Mouse (Mus musculus): ENCODE data around the gene Arl8a. TPM values are rescaled to one million over a fixed set of nuclear protein-coding genes. Genes with fewer than 3 reads are reported as not detected.

Arl8a gene
- total and polyA plus RNA-seq, 3 experiments = 45.0 to 99.6 (median 93.7) TPM

DNA sequence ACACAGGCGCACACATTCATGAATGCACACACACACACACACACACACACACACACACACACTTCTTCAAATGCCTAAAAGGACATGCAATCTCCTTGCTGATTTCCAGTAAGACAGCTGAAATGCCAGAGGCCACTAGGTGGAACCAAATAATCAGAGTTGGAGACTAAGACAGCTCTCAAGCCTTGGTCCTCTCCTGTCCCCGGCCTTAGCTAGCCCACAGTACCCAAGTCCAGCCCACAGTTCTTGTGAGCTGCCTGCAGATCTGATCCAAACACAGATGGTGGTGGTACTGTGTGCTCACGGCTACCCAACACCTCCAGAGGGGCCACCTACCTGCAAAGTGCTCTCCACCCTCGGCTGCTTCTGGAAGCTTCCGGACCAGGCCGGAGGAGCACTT, 25.4 kb downstream of the Arl8a start:
- no peak; the same call in 1 of the 2 replicates for ATAC-seq (ENCODE audit: extremely low read depth, insufficient number of reproducible peaks, low FRiP score, poor library complexity, severe bottlenecking)
- Histone ChIP-seq H3K4me3 (ENCODE audit: low read depth, low read length) (no peak overlapping the region), H3K4me1 (ENCODE audit: insufficient read depth, low read depth, low read length) (no peaks in the 10 kb centered on the region)

GRCm38 (mm10) chr1:135173311-135173710, 26.7 kb downstream of the Arl8a start:
- TF ChIP-seq GATA2 (IDR thresholded peaks at IDR 0.05; ENCODE audit: borderline replicate concordance, low read depth, low read length) (no peak), CTCF (IDR thresholded peaks at IDR 0.05; ENCODE audit: low read depth, low read length) (no peak), GATA1 (IDR thresholded peaks at IDR 0.05; ENCODE audit: borderline replicate concordance, low read length) (no peak), POLR2AphosphoS5 (IDR thresholded peaks at IDR 0.05; ENCODE audit: insufficient replicate concordance, low read depth, low read length) (no peak), TAL1 (conservative IDR thresholded peaks at IDR 0.05; ENCODE audit: low read depth, low read length) (no peak)
- no peak for ATAC-seq (ENCODE audit: extremely low read depth, insufficient number of reproducible peaks, low FRiP score, poor library complexity, severe bottlenecking)
- H3K4me3 ChIP-seq (ENCODE audit: low read depth, low read length) = no peak overlapping the region

More for the DNA sequence above, 25.4 kb downstream of the Arl8a start:
- no peak for DNase-seq (ENCODE audit: low spot score)
- H3K27me3 ChIP-seq (ENCODE audit: insufficient read depth, low read length) = peaks cover 20% of the 10 kb centered on the region
- no peaks in the 10 kb centered on the region for H3K36me3 ChIP-seq (replicated peaks)
- TF ChIP-seq POLR2AphosphoS5 (IDR thresholded peaks at IDR 0.05; ENCODE audit: insufficient replicate concordance, low read depth, low read length) (no peak), GATA2 (IDR thresholded peaks at IDR 0.05; ENCODE audit: borderline replicate concordance, low read depth, low read length) (no peak), GATA1 (IDR thresholded peaks at IDR 0.05; ENCODE audit: borderline replicate concordance, low read length) (no peak), CTCF (IDR thresholded peaks at IDR 0.05; ENCODE audit: low read depth, low read length) (no peak), TAL1 (conservative IDR thresholded peaks at IDR 0.05; ENCODE audit: low read depth, low read length) (no peak)
- H3K9me3 ChIP-seq (replicated peaks) = no peaks in the 10 kb centered on the region

GRCm38 (mm10) chr1:135175176-135175575, 28.6 kb downstream of the Arl8a start:
- no peaks in the 10 kb centered on the region for H3K9me3 ChIP-seq (replicated peaks)
- ATAC-seq (ENCODE audit: extremely low read depth, insufficient number of reproducible peaks, low FRiP score, poor library complexity, severe bottlenecking) = no peak
- no peaks in the 10 kb centered on the region for H3K36me3 ChIP-seq (replicated peaks)
- TF ChIP-seq CTCF (IDR thresholded peaks at IDR 0.05; ENCODE audit: low read depth, low read length) = no peak
- TF ChIP-seq GATA1 (IDR thresholded peaks at IDR 0.05; ENCODE audit: borderline replicate concordance, low read length) = no peak
- TF ChIP-seq POLR2AphosphoS5 (IDR thresholded peaks at IDR 0.05; ENCODE audit: insufficient replicate concordance, low read depth, low read length) = no peak
- TF ChIP-seq TAL1 (conservative IDR thresholded peaks at IDR 0.05; ENCODE audit: low read depth, low read length) = no peak
- TF ChIP-seq GATA2 (IDR thresholded peaks at IDR 0.05; ENCODE audit: borderline replicate concordance, low read depth, low read length) = no peak
- DNase-seq (ENCODE audit: low spot score) = no peak
- H3K27me3 ChIP-seq (ENCODE audit: insufficient read depth, low read length) = peaks cover 27% of the 10 kb centered on the region
- H3K4me1 ChIP-seq (ENCODE audit: insufficient read depth, low read depth, low read length) = peaks cover 2% of the 10 kb centered on the region; the same call in 1 of the 2 replicates
- no peak overlapping the region for H3K4me3 ChIP-seq (ENCODE audit: low read depth, low read length)

More at GRCm38 (mm10) chr1:135173311-135173710, 26.7 kb downstream of the Arl8a start:
- Histone ChIP-seq H3K27me3 (ENCODE audit: insufficient read depth, low read length) (peaks cover 21% of the 10 kb centered on the region), H3K36me3 (replicated peaks) (no peaks in the 10 kb centered on the region), H3K9me3 (replicated peaks) (no peaks in the 10 kb centered on the region), H3K4me1 (ENCODE audit: insufficient read depth, low read depth, low read length) (no peaks in the 10 kb centered on the region)
- DNase-seq (ENCODE audit: low spot score) = no peak

- Histone ChIP-seq H3K27me3 (ENCODE audit: insufficient read depth, low read length) (peaks cover 46% of the 10 kb centered on the region), H3K4me1 (ENCODE audit: insufficient read depth, low read depth, low read length) (peaks cover 8% of the 10 kb centered on the region; the same call in 1 of the 2 replicates), H3K36me3 (replicated peaks) (no peaks in the 10 kb centered on the region), H3K9me3 (replicated peaks) (no peaks in the 10 kb centered on the region), H3K4me3 (ENCODE audit: low read depth, low read length) (no peak overlapping the region)
- TF ChIP-seq GATA2 (IDR thresholded peaks at IDR 0.05; ENCODE audit: borderline replicate concordance, low read depth, low read length) (no peak), GATA1 (IDR thresholded peaks at IDR 0.05; ENCODE audit: borderline replicate concordance, low read length) (no peak), CTCF (IDR thresholded peaks at IDR 0.05; ENCODE audit: low read depth, low read length) (no peak), TAL1 (conservative IDR thresholded peaks at IDR 0.05; ENCODE audit: low read depth, low read length) (no peak), POLR2AphosphoS5 (IDR thresholded peaks at IDR 0.05; ENCODE audit: insufficient replicate concordance, low read depth, low read length) (no peak)
- ATAC-seq (ENCODE audit: extremely low read depth, insufficient number of reproducible peaks, low FRiP score, poor library complexity, severe bottlenecking) (no peak), DNase-seq (ENCODE audit: low spot score) (no peak)
These were observed 31.1 kb downstream of the Arl8a start for GRCm38 (mm10) chr1:135177724-135178123.

DNA sequence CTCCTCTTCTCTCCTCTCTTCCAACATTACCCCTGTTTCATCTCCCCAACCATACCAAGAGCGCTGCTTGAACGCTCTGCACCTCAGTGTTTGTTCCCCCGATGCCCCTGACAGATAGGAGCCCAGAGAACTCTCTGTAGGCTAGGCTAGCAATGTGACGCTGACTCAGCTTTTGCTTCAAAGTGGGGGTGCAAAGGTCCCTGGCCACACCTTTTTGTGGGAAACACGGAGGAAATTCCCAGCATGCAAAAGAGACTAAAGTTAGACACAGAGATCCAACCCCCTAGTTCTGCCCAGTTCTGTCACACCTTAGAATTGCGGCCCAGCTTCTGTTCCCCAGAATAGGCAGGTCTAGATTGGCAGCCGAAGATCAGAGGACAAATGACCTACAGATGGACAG, 32.2 kb downstream of the Arl8a start:
- ATAC-seq (ENCODE audit: extremely low read depth, insufficient number of reproducible peaks, low FRiP score, poor library complexity, severe bottlenecking) (no peak), DNase-seq (ENCODE audit: low spot score) (no peak)
- H3K4me3 ChIP-seq (ENCODE audit: low read depth, low read length) = no peak overlapping the region
- TF ChIP-seq GATA2 (IDR thresholded peaks at IDR 0.05; ENCODE audit: borderline replicate concordance, low read depth, low read length) (no peak), GATA1 (IDR thresholded peaks at IDR 0.05; ENCODE audit: borderline replicate concordance, low read length) (no peak), TAL1 (conservative IDR thresholded peaks at IDR 0.05; ENCODE audit: low read depth, low read length) (no peak), POLR2AphosphoS5 (IDR thresholded peaks at IDR 0.05; ENCODE audit: insufficient replicate concordance, low read depth, low read length) (no peak), CTCF (IDR thresholded peaks at IDR 0.05; ENCODE audit: low read depth, low read length) (no peak)
- H3K36me3 ChIP-seq (replicated peaks) = no peaks in the 10 kb centered on the region
- H3K9me3 ChIP-seq (replicated peaks) = no peaks in the 10 kb centered on the region
- H3K4me1 ChIP-seq (ENCODE audit: insufficient read depth, low read depth, low read length) = peaks cover 13% of the 10 kb centered on the region; the same call in 1 of the 2 replicates
- H3K27me3 ChIP-seq (ENCODE audit: insufficient read depth, low read length) = peaks cover 53% of the 10 kb centered on the region

DNA sequence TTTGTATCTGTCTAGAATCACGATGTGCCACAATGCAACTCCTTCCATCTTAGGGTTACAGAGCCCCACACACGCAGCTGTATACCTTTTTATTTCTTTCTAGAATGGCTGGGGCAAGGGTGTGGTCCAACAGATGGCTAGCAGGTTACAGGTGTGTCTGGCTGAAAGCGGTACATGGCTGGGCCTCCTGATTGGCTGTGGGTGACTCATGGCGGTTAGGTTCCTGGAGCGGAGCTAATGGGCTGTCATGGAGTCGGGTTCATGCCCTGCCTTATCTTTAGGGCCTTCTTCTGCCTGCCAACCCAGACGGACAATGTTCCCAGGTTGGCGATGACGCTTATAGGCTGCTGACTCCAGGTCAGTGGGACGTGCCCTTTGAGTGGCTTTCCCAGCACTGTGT, 34.2 kb downstream of the Arl8a start:
- Histone ChIP-seq H3K4me1 (ENCODE audit: insufficient read depth, low read depth, low read length) (peaks cover 13% of the 10 kb centered on the region; the same call in 1 of the 2 replicates), H3K27me3 (ENCODE audit: insufficient read depth, low read length) (peaks cover 61% of the 10 kb centered on the region)
- no peak for TF ChIP-seq CTCF (IDR thresholded peaks at IDR 0.05; ENCODE audit: low read depth, low read length)
- TF ChIP-seq POLR2AphosphoS5 (IDR thresholded peaks at IDR 0.05; ENCODE audit: insufficient replicate concordance, low read depth, low read length) = no peak
- TF ChIP-seq GATA1 (IDR thresholded peaks at IDR 0.05; ENCODE audit: borderline replicate concordance, low read length) = no peak
- no peak for TF ChIP-seq GATA2 (IDR thresholded peaks at IDR 0.05; ENCODE audit: borderline replicate concordance, low read depth, low read length)
- no peak for TF ChIP-seq TAL1 (conservative IDR thresholded peaks at IDR 0.05; ENCODE audit: low read depth, low read length)

More for the DNA sequence above, 34.2 kb downstream of the Arl8a start:
- no peak overlapping the region for H3K4me3 ChIP-seq (ENCODE audit: low read depth, low read length)
- ATAC-seq (ENCODE audit: extremely low read depth, insufficient number of reproducible peaks, low FRiP score, poor library complexity, severe bottlenecking) (no peak), DNase-seq (ENCODE audit: low spot score) (no peak)
- no peaks in the 10 kb centered on the region for H3K9me3 ChIP-seq (replicated peaks)
- no peaks in the 10 kb centered on the region for H3K36me3 ChIP-seq (replicated peaks)
